Mouse (Mus musculus) small intestine, adult 2 months (tissue): ENCODE results near the gene Rptor. TPM values are rescaled to one million over a fixed set of nuclear protein-coding genes. Genes with fewer than 3 reads are reported as not detected.

ENCODE experiments used
- H3K27ac ChIP-seq: fragments of 200-500 bp; 2 replicates; pipeline ENCODE4 v1.5.1; 2012; ENCODE audit warnings: low read depth, low read length, control low read depth, inconsistent platforms; ENCODE audit not compliant: insufficient read depth
- H3K27me3 ChIP-seq: fragments of 200-500 bp; 2 replicates; pipeline ENCODE4 v1.6.1; 2012; ENCODE audit warnings: mild to moderate bottlenecking, moderate library complexity, low read length, inconsistent platforms; ENCODE audit not compliant: control insufficient read depth, insufficient read depth
- H3K36me3 ChIP-seq: fragments of 200-500 bp; 2 replicates; pipeline ENCODE4 v1.6.1; 2012; ENCODE audit warnings: mild to moderate bottlenecking, low read length, control low read depth, inconsistent platforms; ENCODE audit not compliant: control insufficient read depth, insufficient read depth
- H3K4me1 ChIP-seq: fragments of 200-500 bp; 2 replicates; pipeline ENCODE4 v1.6.1; 2012; ENCODE audit warnings: low read length, inconsistent platforms, mixed read lengths; ENCODE audit not compliant: control insufficient read depth, insufficient read depth, insufficient read length
- H3K4me3 ChIP-seq: fragments of 200-500 bp; 2 replicates; pipeline ENCODE4 v1.5.1; 2012; ENCODE audit warnings: low read depth, mild to moderate bottlenecking, control low read depth, inconsistent platforms, low read length, moderate library complexity
- CTCF ChIP-seq: fragments of 200-500 bp; IDR thresholded peaks from 2 replicates; pipeline ENCODE4 v1.5.1; 2012; ENCODE audit warnings: low read depth, mild to moderate bottlenecking, control low read depth, inconsistent platforms, low read length, moderate library complexity, mixed read lengths; ENCODE audit not compliant: insufficient replicate concordance, insufficient read length; ENCODE audit errors: extremely low read depth
- POLR2A ChIP-seq: fragments of 200-500 bp; IDR thresholded peaks from 2 replicates; pipeline ENCODE4 v1.6.1; 2012; ENCODE audit warnings: low read depth, mild to moderate bottlenecking, control low read depth, inconsistent platforms, low read length, moderate library complexity
- WGBS: fragments of 180-500 bp; shearing (Covaris S2); methylation state at CpG from one replicate; pipeline ENCODE4 v1.1.7; 2018; 5-methylcytosine and 5-hydroxymethylcytosine counted together
- polyA plus RNA-seq: library from polyadenylated mRNA; depleted of rRNA; stranded (reverse); fragments of >200 nt; gene quantifications from 2 replicates; pipeline ENCODE4 v1.2.3, GENCODE M21; 2012

Gene Rptor
- polyA plus RNA-seq, 1 experiment = 26.8 TPM

DNA sequence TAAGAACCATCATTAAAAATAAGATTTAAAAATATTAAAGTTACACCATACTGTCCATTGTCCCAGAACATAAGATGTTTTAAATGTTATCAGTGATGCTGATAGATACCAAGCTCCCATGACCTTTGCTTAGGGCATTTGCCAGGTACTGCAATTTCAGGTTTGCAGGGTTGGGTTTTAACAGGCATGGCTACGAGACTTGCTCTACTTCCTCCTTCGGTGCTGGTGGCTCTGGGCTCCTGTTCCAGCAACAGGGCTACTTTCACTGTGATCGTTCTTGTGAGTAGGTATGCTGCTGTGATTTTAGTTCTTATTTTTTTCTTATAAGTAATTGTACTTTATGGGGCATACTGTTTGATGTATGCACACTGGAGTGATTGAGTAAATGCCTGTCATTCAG is 26.4 kb downstream of the Rptor start:
- WGBS = 24% methylated on average over 3 of the region's 3 CpGs

DNA sequence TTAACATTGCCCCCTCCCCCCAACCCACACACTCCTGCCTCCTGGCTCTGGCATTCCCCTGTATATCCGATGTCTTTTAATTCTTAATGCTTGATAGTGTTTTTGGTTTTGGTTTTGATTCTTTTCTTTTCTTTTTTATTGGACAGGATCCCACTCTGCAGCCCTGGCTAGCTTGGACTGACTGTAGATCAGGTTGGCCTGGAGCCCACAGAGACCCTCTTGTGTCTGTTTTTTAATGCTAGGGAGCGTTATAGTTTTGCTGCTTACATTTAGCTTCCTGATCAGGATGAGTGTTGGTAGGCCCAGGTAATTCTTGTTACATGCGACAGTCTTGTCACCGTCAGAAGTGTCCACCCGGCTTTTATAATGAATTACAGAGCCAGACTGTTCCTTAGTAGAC is 27.6 kb downstream of the Rptor start:
- H3K4me1 ChIP-seq = peaks cover 6% of the 10 kb centered on the region
- TF ChIP-seq CTCF = no peak
- no peak for TF ChIP-seq POLR2A
- H3K27me3 ChIP-seq = no peaks in the 10 kb centered on the region
- H3K36me3 ChIP-seq = no peaks in the 10 kb centered on the region
- no peak overlapping the region for H3K4me3 ChIP-seq
- WGBS = 80% methylated on average over 5 of the region's 5 CpGs
- H3K27ac ChIP-seq = no peak overlapping the region

More for the DNA sequence above, 26.4 kb downstream of the Rptor start:
- H3K36me3 ChIP-seq = no peaks in the 10 kb centered on the region
- no peak overlapping the region for H3K27ac ChIP-seq
- H3K4me1 ChIP-seq = peaks cover 8% of the 10 kb centered on the region
- TF ChIP-seq CTCF (no peak), POLR2A (no peak)
- H3K27me3 ChIP-seq = no peaks in the 10 kb centered on the region
- H3K4me3 ChIP-seq = no peak overlapping the region

DNA sequence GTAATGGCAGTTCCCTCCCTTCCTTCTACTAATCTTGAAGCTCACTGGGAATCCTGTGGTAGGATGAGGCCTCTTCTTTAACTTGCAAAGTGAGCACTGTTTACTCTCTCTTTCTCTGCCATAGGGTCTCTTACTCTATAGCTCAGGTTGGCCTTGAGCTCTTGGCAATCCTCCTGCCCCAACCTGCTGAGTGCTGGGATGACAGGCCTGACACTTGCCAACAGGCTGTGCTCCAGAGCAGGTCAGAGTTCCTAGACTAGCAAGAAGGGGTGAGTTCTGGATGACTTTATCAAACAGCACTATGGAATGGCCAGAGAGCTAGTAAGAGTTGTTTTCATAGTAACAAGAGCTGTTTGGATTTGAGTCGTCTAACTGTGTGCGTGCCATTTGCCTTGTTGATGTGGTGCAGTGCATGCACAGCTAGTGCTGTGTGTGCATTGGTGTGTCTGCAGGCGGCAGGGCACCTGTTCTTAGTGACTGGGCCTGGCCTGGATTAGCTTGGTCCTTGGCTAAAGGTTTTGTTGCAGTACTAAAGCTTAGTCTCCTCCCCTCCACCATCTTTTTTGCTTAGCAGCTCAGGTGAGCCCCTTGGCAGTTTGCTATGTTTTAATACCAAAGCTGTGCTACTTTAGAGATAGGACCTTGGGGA is 28.6 kb downstream of the Rptor start:
- 66% methylated on average over 3 of the region's 3 CpGs for WGBS

GRCm38 (mm10) chr11:119636371-119636883 is 33.7 kb downstream of the Rptor start:
- 85% methylated on average over 4 of the region's 4 CpGs for WGBS
- H3K27me3 ChIP-seq = no peaks in the 10 kb centered on the region
- H3K27ac ChIP-seq = no peak overlapping the region
- TF ChIP-seq POLR2A (no peak), CTCF (no peak)
- no peaks in the 10 kb centered on the region for H3K36me3 ChIP-seq
- H3K4me3 ChIP-seq = no peak overlapping the region
- peaks cover 2% of the 10 kb centered on the region; the same call in 1 of the 2 replicates for H3K4me1 ChIP-seq

More for the DNA sequence above, 28.6 kb downstream of the Rptor start:
- H3K4me1 ChIP-seq = peaks cover 5% of the 10 kb centered on the region; the same call in 1 of the 2 replicates
- H3K36me3 ChIP-seq = no peaks in the 10 kb centered on the region
- no peaks in the 10 kb centered on the region for H3K27me3 ChIP-seq
- H3K27ac ChIP-seq = no peak overlapping the region
- H3K4me3 ChIP-seq = no peak overlapping the region
- TF ChIP-seq CTCF (no peak), POLR2A (no peak)

DNA sequence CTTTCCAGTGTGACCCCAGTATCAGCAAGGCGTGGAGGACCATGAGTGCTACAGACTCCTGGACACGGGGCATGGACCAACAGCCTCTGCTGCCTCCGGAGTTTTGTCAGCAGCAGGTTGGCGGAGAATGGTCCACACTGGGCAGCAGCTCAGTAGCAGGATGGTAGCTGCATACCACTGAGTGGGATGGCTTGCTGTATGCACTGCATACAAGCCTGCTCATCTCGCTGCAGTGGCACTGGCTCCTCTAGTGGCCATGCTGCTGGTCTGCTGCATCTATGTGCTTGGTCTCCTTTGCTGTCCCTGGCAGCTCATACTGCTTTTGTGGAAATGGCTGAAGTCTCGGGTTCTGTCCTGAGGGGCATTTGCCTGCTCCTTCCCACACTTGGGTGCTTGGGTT is 34.8 kb downstream of the Rptor start:
- H3K36me3 ChIP-seq = no peaks in the 10 kb centered on the region
- TF ChIP-seq CTCF (no peak), POLR2A (no peak)
- H3K4me3 ChIP-seq = no peak overlapping the region
- WGBS = 86% methylated on average over 6 of the region's 6 CpGs
- no peaks in the 10 kb centered on the region for H3K27me3 ChIP-seq
- peaks cover 2% of the 10 kb centered on the region; the same call in 1 of the 2 replicates for H3K4me1 ChIP-seq
- no peak overlapping the region for H3K27ac ChIP-seq

GRCm38 (mm10) chr11:119640491-119640890 is 37.8 kb downstream of the Rptor start:
- no peak overlapping the region for H3K4me3 ChIP-seq
- TF ChIP-seq POLR2A = no peak
- TF ChIP-seq CTCF = no peak
- no peaks in the 10 kb centered on the region for H3K36me3 ChIP-seq
- 78% methylated on average over 9 of the region's 9 CpGs for WGBS
- peaks cover 2% of the 10 kb centered on the region; the same call in 1 of the 2 replicates for H3K4me1 ChIP-seq
- H3K27ac ChIP-seq = no peak overlapping the region
- no peaks in the 10 kb centered on the region for H3K27me3 ChIP-seq

- Histone ChIP-seq H3K4me1 (peaks cover 2% of the 10 kb centered on the region; the same call in 1 of the 2 replicates), H3K27me3 (no peaks in the 10 kb centered on the region), H3K36me3 (no peaks in the 10 kb centered on the region), H3K27ac (no peak overlapping the region), H3K4me3 (no peak overlapping the region)
- no peak for TF ChIP-seq CTCF
- no peak for TF ChIP-seq POLR2A
- 86% methylated on average over 9 of the region's 9 CpGs for WGBS
Measured at GRCm38 (mm10) chr11:119641831-119642381, 39.2 kb downstream of the Rptor start.
